ENCODE assay signal across 15 mouse cellular contexts in genomic region chr13:72735916-72736315, GRCm38 (mm10).
DNase-seq lines count a peak whose midpoint lies in the region; ATAC-seq and TF ChIP-seq lines count a peak whose summit lies in the region.
"Had no signal": no experiment of that assay in that cellular context is flagged by ENCODE, and none has a peak within 500 bp of the region (broad histone marks: within the 10 kb centered on the region; RNA-seq: fewer than 3 reads in every experiment).

No protein-coding gene starts in this region.

- H3K27ac ChIP-seq in forebrain, embryonic 13.5 days = no peak overlapping the region
- no peak overlapping the region for H3K27ac ChIP-seq in forebrain, embryonic 10.5 days
- H3K27ac ChIP-seq in lung, embryonic 16.5 days (ENCODE audit: low read length) = peak overlapping the region; percentile 58; the same call in 1 of the 2 replicates
- H3K27ac ChIP-seq in forebrain, postnatal 0 days (ENCODE audit: low read depth, low read length) = no peak overlapping the region
- no peak overlapping the region for H3K27ac ChIP-seq in kidney, embryonic 14.5 days (ENCODE audit: low read depth, low read length)
- H3K27ac ChIP-seq: intestine, embryonic 15.5 days; midbrain, embryonic 12.5 days had no signal

- H3K4me3 ChIP-seq in forebrain, embryonic 13.5 days = no peak overlapping the region
- H3K4me3 ChIP-seq in forebrain, embryonic 10.5 days = no peak overlapping the region
- no peak overlapping the region for H3K4me3 ChIP-seq in lung, embryonic 16.5 days (ENCODE audit: low read length)
- H3K4me3 ChIP-seq in lung, adult 2 months (replicated peaks; ENCODE audit: extremely low read depth, low read depth, low read length) = no peak overlapping the region
- H3K4me3 ChIP-seq in forebrain, postnatal 0 days (ENCODE audit: low read depth, low read length) = no peak overlapping the region
- H3K4me3 ChIP-seq in kidney, embryonic 14.5 days (ENCODE audit: low read length) = no peak overlapping the region
- H3K4me3 ChIP-seq: intestine, embryonic 15.5 days; midbrain, embryonic 12.5 days had no signal

- ATAC-seq in forebrain, embryonic 13.5 days = peak; percentile 62; the same call in 1 of the 2 replicates
- peak; percentile 49; the same call in 1 of the 2 replicates for ATAC-seq in lung, embryonic 16.5 days (ENCODE audit: low read depth)
- peak; percentile 97 for ATAC-seq in forebrain, postnatal 0 days
- ATAC-seq in kidney, embryonic 14.5 days (ENCODE audit: low FRiP score, low TSS enrichment) = no peak
- ATAC-seq: intestine, embryonic 15.5 days had no signal

- no peak overlapping the region for H3K9ac ChIP-seq in forebrain, embryonic 13.5 days
- H3K9ac ChIP-seq in lung, embryonic 16.5 days (ENCODE audit: low read length) = no peak overlapping the region
- H3K9ac ChIP-seq in forebrain, postnatal 0 days = no peak overlapping the region
- H3K9ac ChIP-seq in kidney, embryonic 14.5 days (ENCODE audit: low read depth, low read length) = no peak overlapping the region
- H3K9ac ChIP-seq: intestine, embryonic 15.5 days; midbrain, embryonic 12.5 days had no signal

- H3K4me2 ChIP-seq in forebrain, embryonic 13.5 days = no peak overlapping the region
- H3K4me2 ChIP-seq in lung, embryonic 16.5 days (ENCODE audit: low read depth, low read length) = no peak overlapping the region
- peak overlapping the region; percentile 15; the same call in 1 of the 2 replicates for H3K4me2 ChIP-seq in forebrain, postnatal 0 days (ENCODE audit: low read depth)
- no peak overlapping the region for H3K4me2 ChIP-seq in kidney, embryonic 14.5 days (replicated peaks; ENCODE audit: low read depth, low read length)
- H3K4me2 ChIP-seq: intestine, embryonic 15.5 days; midbrain, embryonic 12.5 days had no signal

- DNase-seq in forebrain, embryonic 10.5 days (ENCODE audit: extremely low spot score, low spot score) = no peak
- DNase-seq in lung, adult 2 months = no peak
- DNase-seq in cerebellum, adult 9-10 months = peak; percentile 83
- DNase-seq in forebrain, postnatal 0 days = peak; percentile 66
- no peak for DNase-seq in heart, postnatal 14 days
- DNase-seq: adrenal gland, postnatal 25 days; gastrocnemius, postnatal 14 days; kidney, postnatal 10 days; lung, postnatal 14 days had no signal

- TF ChIP-seq POLR2A in lung, adult 2 months (IDR thresholded peaks at IDR 0.05; ENCODE audit: borderline replicate concordance, extremely low read depth, low read depth, low read length) = no peak

- no peak for TF ChIP-seq CTCF in lung, adult 2 months (IDR thresholded peaks at IDR 0.05; ENCODE audit: insufficient read depth, low read length)
- TF ChIP-seq CTCF in forebrain, postnatal 0 days (IDR thresholded peaks at IDR 0.05; ENCODE audit: low read depth) = no peak

- no peaks in the 10 kb centered on the region for H3K9me3 ChIP-seq in forebrain, embryonic 13.5 days (replicated peaks)
- H3K9me3 ChIP-seq in forebrain, embryonic 10.5 days = no peaks in the 10 kb centered on the region
- H3K9me3 ChIP-seq in lung, embryonic 16.5 days (ENCODE audit: control insufficient read depth, low read length) = no peaks in the 10 kb centered on the region
- no peaks in the 10 kb centered on the region for H3K9me3 ChIP-seq in forebrain, postnatal 0 days (ENCODE audit: low read length)
- no peaks in the 10 kb centered on the region for H3K9me3 ChIP-seq in kidney, embryonic 14.5 days (ENCODE audit: control insufficient read depth, low read length)
- H3K9me3 ChIP-seq: intestine, embryonic 15.5 days; midbrain, embryonic 12.5 days had no signal

- 83% methylated on average over 8 of the region's 8 CpGs for WGBS in forebrain, embryonic 13.5 days
- WGBS in forebrain, embryonic 10.5 days = 84% methylated on average over 8 of the region's 8 CpGs
- WGBS in lung, embryonic 16.5 days = 59% methylated on average over 8 of the region's 8 CpGs
- WGBS in lung, adult 2 months = 55% methylated on average over 8 of the region's 8 CpGs
- 61% methylated on average over 8 of the region's 8 CpGs for WGBS in forebrain, postnatal 0 days
- 76% methylated on average over 8 of the region's 8 CpGs for WGBS in kidney, embryonic 14.5 days

- H3K36me3 ChIP-seq in forebrain, embryonic 13.5 days (ENCODE audit: poor library complexity, severe bottlenecking) = no peaks in the 10 kb centered on the region
- H3K36me3 ChIP-seq in forebrain, embryonic 10.5 days (replicated peaks) = no peaks in the 10 kb centered on the region
- no peaks in the 10 kb centered on the region for H3K36me3 ChIP-seq in lung, embryonic 16.5 days (ENCODE audit: control insufficient read depth, insufficient read depth, low read length)
- no peaks in the 10 kb centered on the region for H3K36me3 ChIP-seq in forebrain, postnatal 0 days (ENCODE audit: insufficient read depth)
- H3K36me3 ChIP-seq in kidney, embryonic 14.5 days (ENCODE audit: control insufficient read depth, insufficient read depth, low read length) = no peaks in the 10 kb centered on the region
- H3K36me3 ChIP-seq: intestine, embryonic 15.5 days; midbrain, embryonic 12.5 days had no signal

- H3K27me3 ChIP-seq in forebrain, embryonic 13.5 days = no peaks in the 10 kb centered on the region
- no peaks in the 10 kb centered on the region for H3K27me3 ChIP-seq in forebrain, embryonic 10.5 days (ENCODE audit: poor library complexity, severe bottlenecking)
- no peaks in the 10 kb centered on the region for H3K27me3 ChIP-seq in lung, embryonic 16.5 days (ENCODE audit: control insufficient read depth, insufficient read depth, low read depth, low read length)
- H3K27me3 ChIP-seq in forebrain, postnatal 0 days (ENCODE audit: insufficient read depth, low read length) = no peaks in the 10 kb centered on the region
- 0 out of 2 replicates have a peak, but pooled peaks cover 4% of the 10 kb centered on the region for H3K27me3 ChIP-seq in kidney, embryonic 14.5 days (ENCODE audit: control insufficient read depth, insufficient read depth, low read length)
- H3K27me3 ChIP-seq: CH12.LX; intestine, embryonic 15.5 days had no signal

- intact Hi-C loops in heart, postnatal 14 days (cut with DNase I) = no loop called here

- H3K4me1 ChIP-seq in forebrain, embryonic 13.5 days = no peaks in the 10 kb centered on the region
- no peaks in the 10 kb centered on the region for H3K4me1 ChIP-seq in forebrain, embryonic 10.5 days
- H3K4me1 ChIP-seq in lung, embryonic 16.5 days (replicated peaks; ENCODE audit: control insufficient read depth, insufficient read depth, low read length) = peaks cover 3% of the 10 kb centered on the region; the same call in 1 of the 2 replicates
- H3K4me1 ChIP-seq in lung, adult 2 months (ENCODE audit: control insufficient read depth, insufficient read depth, low read length) = no peaks in the 10 kb centered on the region
- H3K4me1 ChIP-seq in forebrain, postnatal 0 days (ENCODE audit: insufficient read depth) = no peaks in the 10 kb centered on the region
- no peaks in the 10 kb centered on the region for H3K4me1 ChIP-seq in kidney, embryonic 14.5 days (ENCODE audit: control insufficient read depth, insufficient read depth, low read length)
- H3K4me1 ChIP-seq: intestine, embryonic 15.5 days; midbrain, embryonic 12.5 days had no signal

Comparison
In these comparisons a context has a peak if more than half of its experiments do, and no peak if none do; other contexts are left out.
1. DNase-seq: peak in cerebellum, adult 9-10 months (single experiment) and forebrain, postnatal 0 days (single experiment); none in forebrain, embryonic 10.5 days (single experiment), lung, adult 2 months (single experiment) and heart, postnatal 14 days (0 of 2).